33 mouse cellular contexts compared by ENCODE assay signal in the genomic region with DNA sequence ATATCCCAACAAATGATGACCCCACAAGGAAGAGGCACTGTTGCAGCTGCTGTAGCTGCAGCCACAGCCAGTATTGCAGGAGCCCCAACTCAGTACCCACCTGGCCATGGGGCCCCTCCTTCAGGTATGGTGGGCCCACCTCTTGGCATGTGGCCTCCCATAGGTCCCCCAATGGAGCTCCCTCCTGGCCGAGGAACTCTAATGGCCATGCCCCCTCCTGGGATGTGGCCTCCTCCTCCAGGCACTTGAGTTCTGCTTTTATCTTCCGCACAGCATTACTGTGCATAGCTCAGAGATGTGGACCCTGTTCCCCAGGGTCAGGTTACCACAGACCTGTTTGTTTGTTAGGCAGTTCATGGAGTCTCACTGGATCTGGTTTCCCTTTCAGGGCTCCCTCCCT. TPM values are rescaled to one million over a fixed set of nuclear protein-coding genes. Genes with fewer than 3 reads are reported as not detected.
"Had no signal": no experiment of that assay in that cellular context is flagged by ENCODE, and none has a peak within 500 bp of the region (broad histone marks: within the 10 kb centered on the region; RNA-seq: fewer than 3 reads in every experiment).

No protein-coding gene starts in this region.

- H3K36me3 ChIP-seq: liver, embryonic 13.5 days; midbrain, embryonic 12.5 days; midbrain, embryonic 15.5 days; neural tube, embryonic 12.5 days; neural tube, embryonic 15.5 days had no signal

- H3K4me3 ChIP-seq: layer of hippocampus, adult 2 months; left cerebral cortex, adult 2 months; liver, embryonic 13.5 days; midbrain, embryonic 12.5 days; midbrain, embryonic 15.5 days; neural tube, embryonic 12.5 days; neural tube, embryonic 15.5 days had no signal

- ATAC-seq: inflammation-experienced regulatory T-cells, adult 6 months; midbrain, embryonic 15.5 days had no signal

- H3K27ac ChIP-seq: layer of hippocampus, adult 2 months; left cerebral cortex, adult 2 months; liver, embryonic 13.5 days; midbrain, embryonic 12.5 days; midbrain, embryonic 15.5 days; neural tube, embryonic 12.5 days; neural tube, embryonic 15.5 days; stomach, postnatal 0 days had no signal

- H3K9ac ChIP-seq: liver, embryonic 13.5 days; midbrain, embryonic 12.5 days; midbrain, embryonic 15.5 days; neural tube, embryonic 12.5 days; neural tube, embryonic 15.5 days had no signal

- H3K4me2 ChIP-seq: liver, embryonic 13.5 days; midbrain, embryonic 12.5 days; midbrain, embryonic 15.5 days; neural tube, embryonic 12.5 days; neural tube, embryonic 15.5 days had no signal

- H3K27me3 ChIP-seq: liver, embryonic 13.5 days; midbrain, embryonic 12.5 days; midbrain, embryonic 15.5 days; neural tube, embryonic 12.5 days; neural tube, embryonic 15.5 days had no signal

- DNase-seq: kidney, adult 11 months; kidney, postnatal 10 days; layer of hippocampus, adult 9-11 months; layer of hippocampus, postnatal 36 days; liver, embryonic 13.5 days; lung, adult 2 months; lung, postnatal 14 days; lung, postnatal 4 days; right cerebral cortex, adult 18-20 months; right cerebral cortex, postnatal 14 days; right cerebral cortex, postnatal 4 days; thymus, adult 2 months; thymus, postnatal 14 days; thymus, postnatal 4 days had no signal

- H3K4me1 ChIP-seq: liver, embryonic 13.5 days; midbrain, embryonic 12.5 days; midbrain, embryonic 15.5 days; neural tube, embryonic 12.5 days; neural tube, embryonic 15.5 days had no signal

- H3K9me3 ChIP-seq: liver, embryonic 13.5 days; midbrain, embryonic 12.5 days; midbrain, embryonic 15.5 days; neural tube, embryonic 12.5 days; neural tube, embryonic 15.5 days had no signal

RNA-seq across cellular contexts. Expression of gene Slc22a16, which starts 20.8 kb away (rescaled TPM):
- total RNA-seq: layer of hippocampus, adult 2 months; layer of hippocampus, postnatal 36 days; left cerebral cortex, adult 2 months; left cerebral cortex, postnatal 10 days; left cerebral cortex, postnatal 36 days; liver, adult 2 months; megakaryocyte progenitor cell, adult 5-6 weeks; megakaryocyte-erythroid progenitor cell, adult 5-6 weeks had no signal
- polyA plus RNA-seq: inflammation-experienced regulatory T-cells, adult 6 months; large intestine, adult 2 months; limb, embryonic 11.5 days; limb, embryonic 14.5 days; liver, adult 2 months; liver, embryonic 13.5 days; liver, embryonic 16.5 days; lung, adult 2 months; lung, embryonic 16.5 days; midbrain, embryonic 12.5 days; midbrain, embryonic 15.5 days; neural tube, embryonic 12.5 days; neural tube, embryonic 15.5 days; stomach, embryonic 14.5 days; stomach, postnatal 0 days; thymus, adult 2 months had no signal
